8 mouse cellular contexts compared by ENCODE assay signal in the genomic region with DNA sequence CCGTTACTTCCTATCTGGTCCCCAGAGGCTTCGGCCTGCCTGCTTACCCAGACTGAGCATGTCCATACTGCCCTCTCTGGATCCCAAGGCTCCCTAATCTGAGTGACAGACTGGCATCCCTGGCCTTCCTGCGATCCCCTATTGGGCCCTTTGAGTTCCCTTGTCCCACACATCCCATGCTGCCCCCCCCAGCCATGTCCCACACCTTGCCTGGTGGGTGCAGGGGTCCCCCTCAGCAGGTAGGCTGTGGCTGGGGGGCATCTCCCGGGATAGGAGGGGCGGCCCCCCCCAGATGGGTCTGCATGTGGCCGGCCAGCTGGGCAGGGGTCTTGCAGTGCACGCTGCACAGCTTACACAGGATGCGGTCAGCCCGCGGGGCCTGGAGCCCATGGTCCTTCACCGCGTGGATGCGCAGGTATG. TPM values are rescaled to one million over a fixed set of nuclear protein-coding genes. Genes with fewer than 3 reads are reported as not detected.
DNase-seq lines count a peak whose midpoint lies in the region; ATAC-seq and TF ChIP-seq lines count a peak whose summit lies in the region.

No protein-coding gene starts in this region.

- no peak overlapping the region for H3K27ac ChIP-seq in kidney, embryonic 14.5 days (ENCODE audit: low read depth, low read length)
- H3K27ac ChIP-seq in bone marrow macrophage, adult 2 months (ENCODE audit: insufficient read depth, low read depth, low read length), result no peak overlapping the region
- peak overlapping the region; percentile 46; the same call in 1 of the 2 replicates for H3K27ac ChIP-seq in forebrain, embryonic 14.5 days (ENCODE audit: low read depth, low read length)
- no peak overlapping the region for H3K27ac ChIP-seq in limb, embryonic 14.5 days (replicated peaks; ENCODE audit: low read depth, low read length)

- 83% methylated on average over 13 of the region's 13 CpGs for WGBS in kidney, embryonic 14.5 days
- 69% methylated on average over 13 of the region's 13 CpGs for WGBS in forebrain, embryonic 14.5 days
- 74% methylated on average over 13 of the region's 13 CpGs for WGBS in limb, embryonic 14.5 days

- peak overlapping the region; percentile 87 for H3K4me2 ChIP-seq in kidney, embryonic 14.5 days (replicated peaks; ENCODE audit: low read depth, low read length)
- H3K4me2 ChIP-seq in forebrain, embryonic 14.5 days (ENCODE audit: low read length), result peak overlapping the region; percentile 98
- peak overlapping the region; percentile 90 for H3K4me2 ChIP-seq in limb, embryonic 14.5 days (replicated peaks; ENCODE audit: low read depth, low read length, severe bottlenecking)

- TF ChIP-seq CTCF in bone marrow macrophage, adult 2 months (IDR thresholded peaks at IDR 0.05; ENCODE audit: low read depth, low read length), result no peak

- no peak for TF ChIP-seq POLR2A in bone marrow macrophage, adult 2 months (IDR thresholded peaks at IDR 0.05; ENCODE audit: borderline replicate concordance, low read depth, low read length)
- no peak for TF ChIP-seq POLR2A in limb, embryonic 14.5 days (IDR thresholded peaks at IDR 0.05; ENCODE audit: borderline replicate concordance, extremely low read depth, insufficient read depth, insufficient read length)

- H3K4me3 ChIP-seq in kidney, embryonic 14.5 days (ENCODE audit: low read length), result peak overlapping the region; percentile 94
- peak overlapping the region; percentile 25 for H3K4me3 ChIP-seq in bone marrow macrophage, adult 2 months (ENCODE audit: insufficient read depth, low read length)
- H3K4me3 ChIP-seq in forebrain, embryonic 14.5 days (ENCODE audit: low read depth, low read length), result peak overlapping the region; percentile 97
- peak overlapping the region; percentile 96 for H3K4me3 ChIP-seq in limb, embryonic 14.5 days (replicated peaks; ENCODE audit: low read length)

- peak overlapping the region; percentile 96; the same call in 1 of the 2 replicates for H3K9ac ChIP-seq in kidney, embryonic 14.5 days (ENCODE audit: low read depth, low read length)
- H3K9ac ChIP-seq in forebrain, embryonic 14.5 days (ENCODE audit: low read length), result peak overlapping the region; percentile 99
- H3K9ac ChIP-seq in limb, embryonic 14.5 days (ENCODE audit: low read depth, low read length, severe bottlenecking), result peak overlapping the region; percentile 97

- no peak for DNase-seq in kidney, postnatal 4 days
- no peak for DNase-seq in forebrain, embryonic 14.5 days (ENCODE audit: low spot score)
- no peak for DNase-seq in limb, embryonic 14.5 days (ENCODE audit: low spot score)
- no peak for DNase-seq in right cerebral cortex, postnatal 36 days (ENCODE audit: low spot score in 2 of 2)
- DNase-seq in kidney, adult 8-10 months, result no peak
- no peak for DNase-seq in Muller cell, postnatal 12 days (ENCODE audit: inconsistent ontology term)

- H3K27me3 ChIP-seq in kidney, embryonic 14.5 days (ENCODE audit: control insufficient read depth, insufficient read depth, low read length), result no peaks in the 10 kb centered on the region
- H3K27me3 ChIP-seq in forebrain, embryonic 14.5 days (replicated peaks; ENCODE audit: control insufficient read depth, insufficient read depth, low read length), result no peaks in the 10 kb centered on the region
- no peaks in the 10 kb centered on the region for H3K27me3 ChIP-seq in limb, embryonic 14.5 days (ENCODE audit: control insufficient read depth, insufficient read depth, low read length)

- no peaks in the 10 kb centered on the region for H3K9me3 ChIP-seq in kidney, embryonic 14.5 days (ENCODE audit: control insufficient read depth, low read length)
- H3K9me3 ChIP-seq in forebrain, embryonic 14.5 days (replicated peaks; ENCODE audit: control insufficient read depth, low read length), result no peaks in the 10 kb centered on the region
- H3K9me3 ChIP-seq in limb, embryonic 14.5 days (ENCODE audit: control insufficient read depth, low read length), result no peaks in the 10 kb centered on the region

- peaks cover 37% of the 10 kb centered on the region for H3K36me3 ChIP-seq in kidney, embryonic 14.5 days (ENCODE audit: control insufficient read depth, insufficient read depth, low read length)
- peaks cover 36% of the 10 kb centered on the region for H3K36me3 ChIP-seq in forebrain, embryonic 14.5 days (ENCODE audit: control insufficient read depth, insufficient read depth, low read length)
- peaks cover 40% of the 10 kb centered on the region for H3K36me3 ChIP-seq in limb, embryonic 14.5 days (ENCODE audit: control insufficient read depth, insufficient read depth, low read length)

- ATAC-seq in kidney, embryonic 14.5 days (ENCODE audit: low FRiP score, low TSS enrichment), result no peak
- ATAC-seq in forebrain, embryonic 14.5 days, result no peak
- no peak for ATAC-seq in limb, embryonic 14.5 days (ENCODE audit: low FRiP score, low read depth)

- H3K4me1 ChIP-seq in kidney, embryonic 14.5 days (ENCODE audit: control insufficient read depth, insufficient read depth, low read length), result peaks cover 60% of the 10 kb centered on the region
- peaks cover 26% of the 10 kb centered on the region for H3K4me1 ChIP-seq in bone marrow macrophage, adult 2 months (ENCODE audit: control insufficient read depth, insufficient read depth, low read length)
- peaks cover 41% of the 10 kb centered on the region for H3K4me1 ChIP-seq in forebrain, embryonic 14.5 days (ENCODE audit: control insufficient read depth, insufficient read depth, low read length)
- peaks cover 55% of the 10 kb centered on the region for H3K4me1 ChIP-seq in limb, embryonic 14.5 days (ENCODE audit: control insufficient read depth, insufficient read depth, low read length)

RNA-seq across cellular contexts. Expression of a gene that starts 2.3 kb away (rescaled TPM):
- polyA plus RNA-seq in kidney, embryonic 14.5 days (2014; fragmentation: Nextera tagmentation; extraction: Ambion mirVana), result 4.1 and 9.6 TPM in 2 replicates
- polyA plus RNA-seq in bone marrow macrophage, adult 2 months (2012; ENCODE audit: insufficient read depth, insufficient read length, missing spikeins), result 2.8 TPM in 1 of 2 replicates, not detected in the other
- polyA plus RNA-seq in forebrain, embryonic 14.5 days (2014; fragmentation: Nextera tagmentation; extraction: Ambion mirVana), result 13.7 and 20.1 TPM in 2 replicates
- 74.6 and 130 TPM in 2 replicates for polyA plus RNA-seq in limb, embryonic 14.5 days (2012; rRNA removed)
- 21.2 and 21.3 TPM in 2 replicates for polyA plus RNA-seq in limb, embryonic 14.5 days (2014; fragmentation: Nextera tagmentation; extraction: Ambion mirVana)

RNA-seq across cellular contexts. Expression of a gene that starts 2.4 kb away (rescaled TPM):
- polyA plus RNA-seq in kidney, embryonic 14.5 days (2014; fragmentation: Nextera tagmentation; extraction: Ambion mirVana), result 21.8 and 65.4 TPM in 2 replicates
- polyA plus RNA-seq in bone marrow macrophage, adult 2 months (2012; ENCODE audit: insufficient read depth, insufficient read length, missing spikeins), result 31.3 and 44.3 TPM in 2 replicates
- polyA plus RNA-seq in forebrain, embryonic 14.5 days (2014; fragmentation: Nextera tagmentation; extraction: Ambion mirVana), result 65.0 and 68.5 TPM in 2 replicates
- polyA plus RNA-seq in limb, embryonic 14.5 days (2012; rRNA removed), result 111 and 143 TPM in 2 replicates
- 26.8 and 37.7 TPM in 2 replicates for polyA plus RNA-seq in limb, embryonic 14.5 days (2014; fragmentation: Nextera tagmentation; extraction: Ambion mirVana)

RNA-seq across cellular contexts. Expression of a gene that starts 3.6 kb away (rescaled TPM):
- 73.1 and 77.6 TPM in 2 replicates for polyA plus RNA-seq in kidney, embryonic 14.5 days (2014; fragmentation: Nextera tagmentation; extraction: Ambion mirVana)
- polyA plus RNA-seq in bone marrow macrophage, adult 2 months (2012; ENCODE audit: insufficient read depth, insufficient read length, missing spikeins), result 161 and 164 TPM in 2 replicates
- polyA plus RNA-seq in forebrain, embryonic 14.5 days (2014; fragmentation: Nextera tagmentation; extraction: Ambion mirVana), result 53.1 and 54.1 TPM in 2 replicates
- polyA plus RNA-seq in limb, embryonic 14.5 days (2012; rRNA removed), result 298 and 365 TPM in 2 replicates
- polyA plus RNA-seq in limb, embryonic 14.5 days (2014; fragmentation: Nextera tagmentation; extraction: Ambion mirVana), result 66.7 and 81.4 TPM in 2 replicates

RNA-seq across cellular contexts. Expression of a gene that starts 6.1 kb away (rescaled TPM):
- polyA plus RNA-seq in kidney, embryonic 14.5 days (2014; fragmentation: Nextera tagmentation; extraction: Ambion mirVana), result 41.3 and 89.2 TPM in 2 replicates
- polyA plus RNA-seq in bone marrow macrophage, adult 2 months (2012; ENCODE audit: insufficient read depth, insufficient read length, missing spikeins), result 20.3 and 22.2 TPM in 2 replicates
- 22.3 and 25.1 TPM in 2 replicates for polyA plus RNA-seq in forebrain, embryonic 14.5 days (2014; fragmentation: Nextera tagmentation; extraction: Ambion mirVana)
- polyA plus RNA-seq in limb, embryonic 14.5 days (2012; rRNA removed), result 27.0 and 31.9 TPM in 2 replicates
- polyA plus RNA-seq in limb, embryonic 14.5 days (2014; fragmentation: Nextera tagmentation; extraction: Ambion mirVana), result 47.6 and 63.6 TPM in 2 replicates

RNA-seq across cellular contexts. Expression of a gene that starts 7.0 kb away (rescaled TPM):
- polyA plus RNA-seq in kidney, embryonic 14.5 days (2014; fragmentation: Nextera tagmentation; extraction: Ambion mirVana), result 0.31 and 0.38 TPM in 2 replicates
- 9.2 and 17.6 TPM in 2 replicates for polyA plus RNA-seq in bone marrow macrophage, adult 2 months (2012; ENCODE audit: insufficient read depth, insufficient read length, missing spikeins)
- 0.34 and 0.74 TPM in 2 replicates for polyA plus RNA-seq in forebrain, embryonic 14.5 days (2014; fragmentation: Nextera tagmentation; extraction: Ambion mirVana)
- polyA plus RNA-seq in limb, embryonic 14.5 days (2012; rRNA removed), result 3.2 and 4.3 TPM in 2 replicates
- polyA plus RNA-seq in limb, embryonic 14.5 days (2014; fragmentation: Nextera tagmentation; extraction: Ambion mirVana), result 0.61 TPM in 1 of 2 replicates, not detected in the other

Comparison
In these comparisons a context has a peak if more than half of its experiments do, and no peak if none do; other contexts are left out.
1. H3K4me3 ChIP-seq: peak in every context shown above with its lines; median percentile 97 in forebrain, embryonic 14.5 days; 96 in limb, embryonic 14.5 days; 94 in kidney, embryonic 14.5 days; 25 in bone marrow macrophage, adult 2 months.